Mouse (Mus musculus) myocyte (in vitro differentiated cells): Measurements from ENCODE around the gene Ksr2. TPM values are rescaled to one million over a fixed set of nuclear protein-coding genes. Genes with fewer than 3 reads are reported as not detected.

Experiments used
- H3K27me3 ChIP-seq: one replicate; pipeline ENCODE4 v1.6.1; 2011; ENCODE audit not compliant: control insufficient read depth, insufficient read depth, insufficient read length
- H3K36me3 ChIP-seq: one replicate; pipeline ENCODE4 v1.6.1; 2011; ENCODE audit not compliant: control insufficient read depth, insufficient read depth
- H3K4me2 ChIP-seq: one replicate; pipeline ENCODE4 v1.6.1; 2011; ENCODE audit warnings: low read depth, control low read depth
- H3K4me3 ChIP-seq: one replicate; pipeline ENCODE4 v1.5.1; 2011; ENCODE audit warnings: mild to moderate bottlenecking, control low read depth, moderate library complexity
- H3K79me2 ChIP-seq: one replicate; pipeline ENCODE4 v1.6.1; 2011; ENCODE audit not compliant: control insufficient read depth, insufficient read depth
- H3ac ChIP-seq: one replicate; pipeline ENCODE4 v1.6.1; 2011; ENCODE audit not compliant: control insufficient read depth, insufficient read length
- CEBPB ChIP-seq: IDR thresholded peaks from 2 replicates; pipeline ENCODE4 v1.6.1; 2011; ENCODE audit warnings: mild to moderate bottlenecking, moderate library complexity; ENCODE audit not compliant: poor library complexity, insufficient read depth, severe bottlenecking
- E2F4 ChIP-seq: IDR thresholded peaks from one replicate; pipeline ENCODE4 v1.6.1; 2011; ENCODE audit warnings: mild to moderate bottlenecking, control low read depth, moderate library complexity; ENCODE audit not compliant: insufficient read depth
- MAX ChIP-seq: IDR thresholded peaks from one replicate; pipeline ENCODE4 v1.6.1; 2011; ENCODE audit warnings: low read depth, mild to moderate bottlenecking, control low read depth
- MYOD1 ChIP-seq, 3 experiments: IDR thresholded peaks; one replicate each; pipeline ENCODE4 v1.6.1; 2011; ENCODE audit warnings: control low read depth in 2 of 3, low read depth in 2 of 3, mild to moderate bottlenecking in 2 of 3, moderate library complexity in 1 of 3; ENCODE audit not compliant: insufficient read length in 2 of 3, control insufficient read depth in 1 of 3
- MYOG ChIP-seq, 3 experiments: IDR thresholded peaks; one replicate each; pipeline ENCODE4 v1.6.1; 2011; ENCODE audit warnings: control low read depth in 2 of 3, low read depth in 2 of 3, mild to moderate bottlenecking in 2 of 3; ENCODE audit not compliant: insufficient read length in 2 of 3, control insufficient read depth in 1 of 3, insufficient read depth in 1 of 3
- POLR2A ChIP-seq: IDR thresholded peaks from one replicate; pipeline ENCODE4 v1.6.1; 2011; ENCODE audit warnings: low read depth, mild to moderate bottlenecking, control low read depth, moderate library complexity; ENCODE audit not compliant: insufficient read length
- POLR2AphosphoS2 ChIP-seq: IDR thresholded peaks from one replicate; pipeline ENCODE4 v1.6.1; 2011; ENCODE audit warnings: low read depth, control low read depth; ENCODE audit not compliant: insufficient read length
- REST ChIP-seq: IDR thresholded peaks from one replicate; pipeline ENCODE4 v1.6.1; 2011; ENCODE audit warnings: mild to moderate bottlenecking, control low read depth, moderate library complexity; ENCODE audit not compliant: insufficient read depth, insufficient read length
- SRF ChIP-seq: IDR thresholded peaks from one replicate; pipeline ENCODE4 v1.6.1; 2011; ENCODE audit warnings: low read depth; ENCODE audit not compliant: control insufficient read depth, insufficient read length
- TCF12 ChIP-seq: IDR thresholded peaks from one replicate; pipeline ENCODE4 v1.6.1; 2011; ENCODE audit warnings: mild to moderate bottlenecking, control low read depth; ENCODE audit not compliant: poor library complexity, insufficient read depth, severe bottlenecking
- TCF3 ChIP-seq: IDR thresholded peaks from one replicate; pipeline ENCODE4 v1.6.1; 2011; ENCODE audit warnings: low read depth, control low read depth; ENCODE audit not compliant: insufficient read length
- USF1 ChIP-seq: IDR thresholded peaks from one replicate; pipeline ENCODE4 v1.6.1; 2011; ENCODE audit warnings: low read depth, mild to moderate bottlenecking, control low read depth, moderate library complexity
- polyA plus RNA-seq: library from polyadenylated mRNA; unstranded; fragments of >200 nt; fragmentation: generic; extraction: Trizol; gene quantifications from one replicate; pipeline ENCODE4 v1.2.1, GENCODE M21; 2012; ENCODE audit warnings: missing spikeins

The Ksr2 gene
- polyA plus RNA-seq, 1 experiment = 0.02 TPM

GRCm38 (mm10) chr5:117530991-117531390 is 117.2 kb downstream of the Ksr2 start:
- Histone ChIP-seq H3ac (no peak overlapping the region), H3K4me2 (no peak overlapping the region), H3K36me3 (no peaks in the 10 kb centered on the region), H3K27me3 (no peaks in the 10 kb centered on the region), H3K4me3 (no peak overlapping the region), H3K79me2 (no peaks in the 10 kb centered on the region)
- TF ChIP-seq TCF3 = no peak
- TF ChIP-seq SRF = no peak
- no peak for TF ChIP-seq MAX
- no peak for TF ChIP-seq USF1
- no peak for TF ChIP-seq E2F4
- no peak for TF ChIP-seq CEBPB
- no peak for TF ChIP-seq MYOG (IDR thresholded peaks at IDR 0.05; ENCODE audit: control insufficient read depth in 1 of 3, insufficient read depth in 1 of 3, insufficient read length in 2 of 3, low read depth in 2 of 3)
- no peak for TF ChIP-seq TCF12
- no peak for TF ChIP-seq POLR2AphosphoS2
- no peak for TF ChIP-seq MYOD1 (IDR thresholded peaks at IDR 0.05; ENCODE audit: control insufficient read depth in 1 of 3, insufficient read length in 2 of 3, low read depth in 2 of 3)

DNA sequence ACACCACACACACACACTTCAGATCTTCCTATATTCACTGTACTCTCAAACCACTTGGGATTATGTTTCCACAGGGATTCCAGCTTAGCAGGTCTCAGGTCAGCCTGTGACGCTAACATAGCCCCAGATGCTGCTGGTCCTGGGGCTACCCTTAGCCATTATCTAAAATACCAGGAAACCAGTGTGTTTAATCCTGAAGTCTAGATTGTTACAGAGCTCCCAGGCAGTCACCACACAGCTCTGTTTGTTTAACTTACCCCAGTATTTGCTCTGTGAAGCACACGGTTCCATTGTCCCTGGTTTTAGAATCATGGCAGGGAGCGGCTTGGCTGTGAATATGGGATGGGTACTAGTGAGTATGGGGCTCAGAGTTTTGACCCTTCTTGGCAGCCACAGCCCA is 125.4 kb downstream of the Ksr2 start:
- H3K36me3 ChIP-seq = no peaks in the 10 kb centered on the region
- no peak overlapping the region for H3ac ChIP-seq
- no peaks in the 10 kb centered on the region for H3K27me3 ChIP-seq
- no peak overlapping the region for H3K4me3 ChIP-seq
- no peak overlapping the region for H3K4me2 ChIP-seq
- no peak for TF ChIP-seq MYOG (IDR thresholded peaks at IDR 0.05; ENCODE audit: control insufficient read depth in 1 of 3, insufficient read depth in 1 of 3, insufficient read length in 2 of 3, low read depth in 2 of 3)
- TF ChIP-seq MYOD1 (IDR thresholded peaks at IDR 0.05; ENCODE audit: control insufficient read depth in 1 of 3, insufficient read length in 2 of 3, low read depth in 2 of 3) = no peak
- no peak for TF ChIP-seq SRF
- no peak for TF ChIP-seq TCF12
- no peak for TF ChIP-seq CEBPB
- TF ChIP-seq POLR2AphosphoS2 = no peak
- no peak for TF ChIP-seq TCF3
- TF ChIP-seq REST = no peak
- no peak for TF ChIP-seq POLR2A
- no peak for TF ChIP-seq MAX
- TF ChIP-seq E2F4 = no peak
- H3K79me2 ChIP-seq = no peaks in the 10 kb centered on the region

DNA sequence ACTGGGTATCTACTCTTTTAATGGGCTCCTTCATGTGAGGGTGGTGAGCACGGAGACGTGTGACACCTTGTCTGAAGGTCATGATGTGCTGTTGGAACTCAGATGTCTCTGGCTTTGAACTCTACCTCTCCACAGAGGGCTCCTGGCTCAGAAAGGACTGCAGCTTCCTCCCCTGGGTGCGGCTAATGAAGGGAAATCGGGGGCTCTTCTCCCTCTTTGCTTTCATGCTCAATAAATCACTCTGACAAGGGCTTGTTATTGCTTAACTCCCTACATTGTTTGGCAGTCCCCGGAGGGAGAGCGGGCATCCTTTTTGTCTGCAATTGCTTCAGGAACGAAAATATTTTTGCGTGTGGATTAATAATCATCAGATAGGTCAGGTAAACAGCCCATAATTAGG is 127.9 kb downstream of the Ksr2 start:
- TF ChIP-seq POLR2A (no peak), MYOD1 (IDR thresholded peaks at IDR 0.05; ENCODE audit: control insufficient read depth in 1 of 3, insufficient read length in 2 of 3, low read depth in 2 of 3) (no peak), SRF (no peak), POLR2AphosphoS2 (no peak), USF1 (no peak), MAX (no peak), TCF3 (no peak), CEBPB (no peak), REST (no peak), TCF12 (no peak), E2F4 (no peak), MYOG (IDR thresholded peaks at IDR 0.05; ENCODE audit: control insufficient read depth in 1 of 3, insufficient read depth in 1 of 3, insufficient read length in 2 of 3, low read depth in 2 of 3) (no peak)
- Histone ChIP-seq H3K4me3 (no peak overlapping the region), H3K79me2 (no peaks in the 10 kb centered on the region)

GRCm38 (mm10) chr5:117546694-117547268 is 133.0 kb downstream of the Ksr2 start:
- Histone ChIP-seq H3K4me2 (no peak overlapping the region), H3K36me3 (no peaks in the 10 kb centered on the region), H3K27me3 (no peaks in the 10 kb centered on the region), H3K4me3 (no peak overlapping the region), H3ac (no peak overlapping the region), H3K79me2 (no peaks in the 10 kb centered on the region)
- TF ChIP-seq MAX = no peak
- TF ChIP-seq CEBPB = no peak
- no peak for TF ChIP-seq POLR2AphosphoS2
- TF ChIP-seq POLR2A = no peak
- TF ChIP-seq USF1 = no peak
- no peak for TF ChIP-seq E2F4
- no peak for TF ChIP-seq TCF3
- TF ChIP-seq REST = no peak
- TF ChIP-seq TCF12 = no peak
- TF ChIP-seq SRF = no peak

More for the DNA sequence above, 127.9 kb downstream of the Ksr2 start:
- H3ac ChIP-seq = no peak overlapping the region
- H3K4me2 ChIP-seq = no peak overlapping the region
- H3K27me3 ChIP-seq = no peaks in the 10 kb centered on the region
- H3K36me3 ChIP-seq = no peaks in the 10 kb centered on the region
